Mouse (Mus musculus) ES-Bruce4 (cell line): ENCODE measurements at regions not wholly inside any gene's neighbourhood (a gene's known extent, or its start where the extent isn't known, plus 50 kb on each side); places are given as distances from the start of the nearest gene placed in this dataset.

Experiments
- CTCF ChIP-seq: IDR thresholded peaks from one replicate; pipeline ENCODE4 v1.8.1; 2011; ENCODE audit warnings: low read depth, low read length
- EP300 ChIP-seq: IDR thresholded peaks from 2 replicates; pipeline ENCODE4 v1.6.1; 2011; ENCODE audit warnings: low read depth, low read length; ENCODE audit not compliant: insufficient read depth
- POLR2A ChIP-seq: IDR thresholded peaks from one replicate; pipeline ENCODE4 v1.8.1; 2011; ENCODE audit warnings: low read length; ENCODE audit not compliant: insufficient read depth

DNA sequence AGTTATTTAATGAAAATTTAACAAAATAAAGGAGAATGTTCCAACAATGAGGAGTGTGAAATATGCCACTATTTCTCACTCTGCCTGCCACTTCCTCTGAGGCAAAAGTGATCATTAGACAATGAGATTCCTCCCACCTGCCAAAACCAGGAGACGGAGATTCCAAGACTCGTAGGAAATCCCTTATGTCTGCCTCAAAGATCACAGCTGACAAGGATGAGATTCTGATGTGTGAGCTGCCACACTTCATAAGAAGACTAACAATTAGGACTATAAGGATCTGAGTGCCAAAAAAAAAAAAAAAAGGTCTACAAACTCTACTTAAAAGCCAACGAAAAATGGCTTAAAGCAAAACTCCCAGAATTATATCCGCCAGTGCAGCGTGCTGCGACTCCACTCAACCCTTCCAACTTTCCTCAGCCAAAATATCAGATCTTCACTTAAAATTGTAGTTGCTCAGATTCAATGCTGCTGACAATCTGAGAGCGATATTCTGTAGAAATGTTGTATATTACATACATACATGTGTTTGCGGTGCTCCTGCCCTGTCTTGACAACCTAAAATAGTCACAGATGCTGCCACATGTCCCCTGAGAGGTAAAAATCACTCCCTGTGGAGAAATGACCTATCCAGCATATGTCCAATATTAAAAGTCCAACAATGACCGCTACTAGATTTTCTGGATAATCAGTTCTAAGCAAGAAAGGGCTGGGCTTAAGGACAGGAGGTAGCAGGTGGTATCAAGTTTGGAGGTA, 245.2 kb upstream of the Fat1 start:
- no peak for TF ChIP-seq CTCF
- TF ChIP-seq POLR2A: no peak
- no peak for TF ChIP-seq EP300
